Mouse (Mus musculus): ENCODE results near the gene Vmn2r22.
"Not testable (repeated sequence)": the region's sequence is repeated elsewhere in the genome, so short reads cannot be mapped to it uniquely, and the experiment has no call there.

Gene Vmn2r22

GRCm38 (mm10) chr6:123650625-123651024 is at the start of gene Vmn2r22:
Gene Vmn2r22 (minus strand): TSS chr6:123650725.
- DNase-seq (ENCODE audit: low spot score in 2 of 2) = not testable (repeated sequence)

- DNase-seq (ENCODE audit: low spot score in 2 of 2) = no peak
Observed at GRCm38 (mm10) chr6:123697213-123697612, 46.7 kb upstream of the Vmn2r22 start.

- DNase-seq (ENCODE audit: low spot score in 2 of 2) = not testable (repeated sequence)
Observed at GRCm38 (mm10) chr6:123696639-123697038, 46.1 kb upstream of the Vmn2r22 start.

- DNase-seq (ENCODE audit: low spot score in 2 of 2) = peak in 1 of 2 experiments; percentile 9
Observed at GRCm38 (mm10) chr6:123657040-123657439, 6.5 kb upstream of the Vmn2r22 start.

- DNase-seq (ENCODE audit: low spot score in 2 of 2) = not testable (repeated sequence)
Observed at GRCm38 (mm10) chr6:123639394-123639793, 11.1 kb downstream of the Vmn2r22 start.

- not testable (repeated sequence) for DNase-seq (ENCODE audit: low spot score in 2 of 2)
Observed at GRCm38 (mm10) chr6:123623784-123624183, 26.7 kb downstream of the Vmn2r22 start.

GRCm38 (mm10) chr6:123588368-123588767 is 62.2 kb downstream of the Vmn2r22 start:
- not testable (repeated sequence) for DNase-seq (ENCODE audit: low spot score in 2 of 2)

- DNase-seq (ENCODE audit: low spot score in 2 of 2) = not testable (repeated sequence)
Observed at GRCm38 (mm10) chr6:123587796-123588328, 62.7 kb downstream of the Vmn2r22 start.

GRCm38 (mm10) chr6:123583988-123584387 is 66.5 kb downstream of the Vmn2r22 start:
- not testable (repeated sequence) for DNase-seq (ENCODE audit: low spot score in 2 of 2)

- DNase-seq (ENCODE audit: low spot score in 2 of 2) = not testable (repeated sequence)
Observed at GRCm38 (mm10) chr6:123574698-123575097, 75.8 kb downstream of the Vmn2r22 start.
